Mouse (Mus musculus) bone marrow, adult 2 months (tissue): ENCODE measurements around the gene Immp2l.

ENCODE experiments used
- CTCF ChIP-seq: fragments of 200-500 bp; IDR thresholded peaks from 2 replicates; pipeline ENCODE4 v1.5.1; 2011; ENCODE audit warnings: low read length, control low read depth; ENCODE audit not compliant: control insufficient read depth, insufficient read depth
- POLR2A ChIP-seq: fragments of 200-500 bp; IDR thresholded peaks from 2 replicates; pipeline ENCODE4 v1.6.1; 2011; ENCODE audit warnings: low read depth, mild to moderate bottlenecking, control low read depth, low read length, borderline replicate concordance; ENCODE audit not compliant: control insufficient read depth

DNA sequence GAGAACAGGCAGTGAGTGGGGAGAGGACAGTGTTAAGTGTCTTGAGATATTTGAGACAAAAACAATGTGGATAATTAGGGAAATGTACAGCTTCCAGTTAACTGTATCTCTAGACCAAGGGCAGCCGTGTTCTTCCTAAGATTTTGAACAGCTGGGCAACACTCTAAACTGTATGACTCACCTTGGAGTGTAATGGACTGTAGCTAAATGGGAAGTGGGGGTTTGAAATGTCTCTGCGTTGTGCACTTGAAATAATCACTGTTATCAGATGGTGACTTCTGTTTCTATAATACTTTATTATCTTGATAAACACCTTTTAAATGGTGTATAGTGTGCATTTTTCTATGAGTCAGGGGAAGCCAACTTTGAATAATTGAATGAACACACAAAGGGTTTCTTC, 457.6 kb downstream of the Immp2l start:
- no peak for TF ChIP-seq CTCF
- TF ChIP-seq POLR2A, result no peak
